Mouse (Mus musculus) heart, embryonic 13.5 days (tissue): Measurements from ENCODE around the gene Perm1. TPM values are rescaled to one million over a fixed set of nuclear protein-coding genes. Genes with fewer than 3 reads are reported as not detected.

Experiments
- ATAC-seq: fragments of 200-750 bp; cut with Nextera tagmentation; 2 replicates; pipeline ENCODE4 v1.8.0; 2017; ENCODE audit warnings: moderate TSS enrichment; ENCODE audit not compliant: insufficient number of reproducible peaks, low FRiP score, low TSS enrichment; ENCODE audit errors: extremely low read depth
- H3K27ac ChIP-seq: fragments of 300-500 bp; sonication (generic); replicated peaks from 2 replicates; pipeline ENCODE4 v1.5.1; 2015; ENCODE audit warnings: moderate library complexity, mild to moderate bottlenecking, inconsistent platforms
- H3K27me3 ChIP-seq: fragments of 300-500 bp; sonication (generic); replicated peaks from 2 replicates; pipeline ENCODE4 v1.6.1; 2015; ENCODE audit warnings: mild to moderate bottlenecking, inconsistent platforms
- H3K36me3 ChIP-seq: fragments of 300-500 bp; sonication (generic); 2 replicates; pipeline ENCODE4 v1.6.1; 2015; ENCODE audit warnings: mild to moderate bottlenecking, inconsistent platforms
- H3K4me1 ChIP-seq: fragments of 300-500 bp; sonication (generic); 2 replicates; pipeline ENCODE4 v1.6.1; 2015; ENCODE audit warnings: inconsistent platforms
- H3K4me2 ChIP-seq: fragments of 300-500 bp; sonication (generic); 2 replicates; pipeline ENCODE4 v1.6.1; 2015; ENCODE audit warnings: inconsistent platforms, mild to moderate bottlenecking, moderate library complexity
- H3K4me3 ChIP-seq: fragments of 300-500 bp; sonication (generic); 2 replicates; pipeline ENCODE4 v1.5.1; 2015; ENCODE audit warnings: moderate library complexity, mild to moderate bottlenecking, inconsistent platforms
- H3K9ac ChIP-seq: fragments of 300-500 bp; sonication (generic); 2 replicates; pipeline ENCODE4 v1.6.1; 2015; ENCODE audit warnings: inconsistent platforms, mild to moderate bottlenecking, moderate library complexity
- H3K9me3 ChIP-seq: fragments of 300-500 bp; sonication (generic); 2 replicates; pipeline ENCODE4 v1.6.1; 2016; ENCODE audit warnings: inconsistent platforms
- WGBS: fragments of 180-500 bp; shearing (Covaris S2); methylation state at CpG from one replicate; pipeline ENCODE4 v1.1.7; 2015; ENCODE audit warnings: mixed read lengths; 5-methylcytosine and 5-hydroxymethylcytosine counted together
- polyA plus RNA-seq: library from polyadenylated mRNA; unstranded; fragments of >200 nt; fragmentation: Nextera tagmentation; extraction: Ambion mirVana; gene quantifications from 2 replicates; pipeline ENCODE4 v1.2.1, GENCODE M21; 2015

Perm1 gene
- polyA plus RNA-seq: 2.7 and 3.0 TPM in 2 replicates

- H3K9ac ChIP-seq: no peak within 1 kb of the TSS
- H3K9me3 ChIP-seq: no peaks in the 10 kb centered on the region
- peak within 1 kb of the TSS; percentile 76 for H3K27ac ChIP-seq
- H3K4me1 ChIP-seq: peaks cover 23% of the 10 kb centered on the region
- H3K27me3 ChIP-seq: no peaks in the 10 kb centered on the region
- ATAC-seq: peak; percentile 25; the same call in 1 of the 2 replicates
- 38% methylated on average over 4 of the region's 4 CpGs for WGBS
- H3K4me2 ChIP-seq: peak within 1 kb of the TSS; percentile 36
- no peaks in the 10 kb centered on the region for H3K36me3 ChIP-seq
- peak within 1 kb of the TSS; percentile 13 for H3K4me3 ChIP-seq
These were observed at the start of gene Perm1 for GRCm38 (mm10) chr4:156215649-156216048. Gene Perm1, plus strand, starts transcription at chr4:156215868.

- Histone ChIP-seq H3K36me3 (peaks cover 99% of the 10 kb centered on the region), H3K27me3 (no peaks in the 10 kb centered on the region), H3K9me3 (peaks cover 11% of the 10 kb centered on the region), H3K9ac (no peak overlapping the region), H3K4me3 (no peak overlapping the region), H3K27ac (no peak overlapping the region), H3K4me2 (no peak overlapping the region), H3K4me1 (no peaks in the 10 kb centered on the region)
- ATAC-seq: no peak
- 88% methylated on average over 9 of the region's 9 CpGs for WGBS
These were observed 49.2 kb upstream of the Perm1 start for GRCm38 (mm10) chr4:156166477-156166876.

GRCm38 (mm10) chr4:156168611-156169010, 47.1 kb upstream of the Perm1 start:
- Histone ChIP-seq H3K4me3 (no peak overlapping the region), H3K9me3 (no peaks in the 10 kb centered on the region), H3K4me1 (no peaks in the 10 kb centered on the region), H3K4me2 (no peak overlapping the region), H3K27me3 (no peaks in the 10 kb centered on the region), H3K27ac (no peak overlapping the region), H3K9ac (no peak overlapping the region), H3K36me3 (peaks cover 100% of the 10 kb centered on the region)
- 84% methylated on average over 8 of the region's 8 CpGs for WGBS
- no peak for ATAC-seq

GRCm38 (mm10) chr4:156169129-156169528, 46.5 kb upstream of the Perm1 start:
- Histone ChIP-seq H3K4me3 (no peak overlapping the region), H3K9me3 (no peaks in the 10 kb centered on the region), H3K4me1 (no peaks in the 10 kb centered on the region), H3K27me3 (no peaks in the 10 kb centered on the region), H3K9ac (no peak overlapping the region), H3K27ac (no peak overlapping the region), H3K4me2 (no peak overlapping the region), H3K36me3 (peaks cover 100% of the 10 kb centered on the region)
- WGBS: 92% methylated on average over 10 of the region's 10 CpGs
- no peak for ATAC-seq

- Histone ChIP-seq H3K4me2 (no peak overlapping the region), H3K36me3 (peaks cover 100% of the 10 kb centered on the region), H3K4me3 (no peak overlapping the region), H3K9ac (no peak overlapping the region), H3K4me1 (no peaks in the 10 kb centered on the region), H3K27ac (no peak overlapping the region), H3K9me3 (no peaks in the 10 kb centered on the region), H3K27me3 (no peaks in the 10 kb centered on the region)
- ATAC-seq: no peak
- WGBS: 95% methylated on average over 11 of the region's 11 CpGs
These were observed 43.8 kb upstream of the Perm1 start for GRCm38 (mm10) chr4:156171828-156172227.

- Histone ChIP-seq H3K4me2 (no peak overlapping the region), H3K9me3 (no peaks in the 10 kb centered on the region), H3K27me3 (no peaks in the 10 kb centered on the region), H3K9ac (no peak overlapping the region), H3K27ac (no peak overlapping the region), H3K4me1 (0 out of 2 replicates have a peak, but pooled peaks cover 3% of the 10 kb centered on the region), H3K36me3 (peaks cover 98% of the 10 kb centered on the region), H3K4me3 (no peak overlapping the region)
- no peak for ATAC-seq
- 88% methylated on average over 9 of the region's 9 CpGs for WGBS
These were observed 38.0 kb upstream of the Perm1 start for GRCm38 (mm10) chr4:156177630-156178029.

GRCm38 (mm10) chr4:156183747-156184146, 31.9 kb upstream of the Perm1 start:
- H3K4me2 ChIP-seq: no peak overlapping the region
- H3K4me1 ChIP-seq: peaks cover 49% of the 10 kb centered on the region
- no peak overlapping the region for H3K4me3 ChIP-seq
- no peak for ATAC-seq
- H3K36me3 ChIP-seq: peaks cover 62% of the 10 kb centered on the region
- WGBS: 80% methylated on average over 5 of the region's 5 CpGs
- H3K27me3 ChIP-seq: no peaks in the 10 kb centered on the region
- H3K9ac ChIP-seq: no peak overlapping the region
- H3K9me3 ChIP-seq: no peaks in the 10 kb centered on the region
- no peak overlapping the region for H3K27ac ChIP-seq

GRCm38 (mm10) chr4:156184291-156184954, 31.2 kb upstream of the Perm1 start:
- peak overlapping the region; percentile 68 for H3K4me2 ChIP-seq
- 62% methylated on average over 7 of the region's 7 CpGs for WGBS
- H3K36me3 ChIP-seq: peaks cover 56% of the 10 kb centered on the region
- H3K4me3 ChIP-seq: no peak overlapping the region
- peak overlapping the region; percentile 81 for H3K9ac ChIP-seq
- no peaks in the 10 kb centered on the region for H3K27me3 ChIP-seq
- ATAC-seq: no peak
- peaks cover 56% of the 10 kb centered on the region for H3K4me1 ChIP-seq
- H3K27ac ChIP-seq: peak overlapping the region; percentile 64; the same call in 1 of the 2 replicates
- no peaks in the 10 kb centered on the region for H3K9me3 ChIP-seq

- no peak for ATAC-seq
- H3K9ac ChIP-seq: peak overlapping the region; percentile 81
- H3K4me3 ChIP-seq: peak overlapping the region; percentile 47
- WGBS: 68% methylated on average over 13 of the region's 13 CpGs
- H3K4me1 ChIP-seq: peaks cover 66% of the 10 kb centered on the region
- peak overlapping the region; percentile 68 for H3K4me2 ChIP-seq
- peaks cover 53% of the 10 kb centered on the region for H3K36me3 ChIP-seq
- H3K27me3 ChIP-seq: no peaks in the 10 kb centered on the region
- H3K9me3 ChIP-seq: no peaks in the 10 kb centered on the region
- H3K27ac ChIP-seq: peak overlapping the region; percentile 64
These were observed 30.2 kb upstream of the Perm1 start for GRCm38 (mm10) chr4:156185456-156185949.

- H3K4me3 ChIP-seq: peak overlapping the region; percentile 47
- peaks cover 53% of the 10 kb centered on the region for H3K36me3 ChIP-seq
- H3K4me1 ChIP-seq: peaks cover 68% of the 10 kb centered on the region
- no peaks in the 10 kb centered on the region for H3K27me3 ChIP-seq
- H3K27ac ChIP-seq: peak overlapping the region; percentile 64
- ATAC-seq: no peak
- peak overlapping the region; percentile 68 for H3K4me2 ChIP-seq
- 6% methylated on average over 30 of the region's 31 CpGs for WGBS
- peak overlapping the region; percentile 81 for H3K9ac ChIP-seq
- no peaks in the 10 kb centered on the region for H3K9me3 ChIP-seq
These were observed 29.5 kb upstream of the Perm1 start for GRCm38 (mm10) chr4:156185950-156186850.

- ATAC-seq: no peak
- Histone ChIP-seq H3K4me2 (peak overlapping the region; percentile 41; the same call in 1 of the 2 replicates), H3K4me1 (peaks cover 81% of the 10 kb centered on the region)
These were observed 27.4 kb upstream of the Perm1 start for GRCm38 (mm10) chr4:156188162-156188810.

More at GRCm38 (mm10) chr4:156188162-156188810, 27.4 kb upstream of the Perm1 start:
- Histone ChIP-seq H3K9me3 (no peaks in the 10 kb centered on the region), H3K36me3 (peaks cover 46% of the 10 kb centered on the region), H3K27ac (peak overlapping the region; percentile 64), H3K4me3 (no peak overlapping the region), H3K27me3 (no peaks in the 10 kb centered on the region), H3K9ac (peak overlapping the region; percentile 68; the same call in 1 of the 2 replicates)
- WGBS: 70% methylated on average over 5 of the region's 5 CpGs
